Mouse (Mus musculus) thymus, adult 18-20 months (tissue): ENCODE measurements around the gene Tmem63b.

ENCODE experiments used
- DNase-seq, 2 experiments: peaks; one replicate each; pipeline ENCODE4 v3.0.0; 2022; ENCODE audit warnings: mixed read lengths in 2 of 2

Gene Tmem63b

DNA sequence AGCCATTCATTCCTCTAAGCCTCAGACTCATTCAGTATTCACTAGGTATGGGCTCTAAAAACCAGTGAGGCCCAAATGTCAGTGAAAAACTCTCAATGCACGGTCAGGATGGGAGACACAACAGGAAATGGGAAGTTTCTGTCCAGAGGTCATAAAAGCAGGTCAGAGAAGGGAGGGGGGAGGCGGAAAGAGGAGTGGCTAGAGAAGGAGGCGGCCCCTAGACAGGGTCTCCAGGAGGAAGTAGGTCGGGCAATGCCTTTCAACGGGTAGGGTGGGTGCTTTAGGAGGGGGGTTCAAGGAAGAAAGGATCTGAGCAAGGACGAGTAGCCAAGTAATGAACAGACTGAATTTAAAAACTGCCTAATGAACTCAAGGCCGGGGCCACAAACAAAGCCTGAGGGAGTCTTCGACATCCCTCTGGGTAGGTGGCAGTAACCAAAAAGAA is 67.7 kb downstream of the Tmem63b start:
- DNase-seq: peak; percentile 51 to 73

DNA sequence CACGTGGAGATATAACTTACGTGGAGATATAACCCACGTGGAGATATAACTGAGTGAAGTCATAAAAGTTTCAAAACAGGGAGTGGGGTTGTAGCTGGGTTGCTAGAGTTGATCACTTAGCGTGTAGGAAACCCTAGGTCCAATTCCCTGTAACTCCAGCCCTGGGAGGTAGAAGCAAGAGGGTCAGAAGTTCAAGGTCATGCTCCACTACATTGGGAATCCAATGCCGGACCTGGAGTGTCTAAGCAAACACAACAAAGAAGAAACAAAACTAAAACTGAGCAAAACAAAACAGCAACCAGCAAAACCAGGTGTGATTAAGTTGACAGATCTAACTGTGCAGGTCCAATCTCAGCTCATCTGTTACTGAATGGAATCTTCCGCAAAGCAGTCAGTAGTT is 69.0 kb downstream of the Tmem63b start:
- no peak for DNase-seq

DNA sequence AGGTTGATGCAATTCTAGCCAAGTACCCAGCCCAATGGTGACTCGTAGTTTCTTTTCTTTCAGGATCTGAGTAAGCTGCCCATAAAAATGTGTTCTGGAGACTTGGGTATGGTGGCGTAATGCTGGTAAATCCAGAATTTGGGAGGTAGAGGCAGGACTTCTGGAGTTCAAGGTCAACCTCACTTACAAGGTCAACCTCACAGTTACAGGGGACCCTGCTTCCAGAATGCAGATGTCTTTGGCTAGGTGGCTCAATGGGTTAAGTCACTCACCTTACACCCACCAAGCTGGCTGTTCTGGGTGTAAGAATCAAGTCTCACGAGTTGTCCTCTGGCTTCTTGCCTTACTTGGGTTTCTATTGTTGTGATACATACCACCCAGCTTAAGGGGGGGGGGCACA is 70.0 kb downstream of the Tmem63b start:
- no peak for DNase-seq

DNA sequence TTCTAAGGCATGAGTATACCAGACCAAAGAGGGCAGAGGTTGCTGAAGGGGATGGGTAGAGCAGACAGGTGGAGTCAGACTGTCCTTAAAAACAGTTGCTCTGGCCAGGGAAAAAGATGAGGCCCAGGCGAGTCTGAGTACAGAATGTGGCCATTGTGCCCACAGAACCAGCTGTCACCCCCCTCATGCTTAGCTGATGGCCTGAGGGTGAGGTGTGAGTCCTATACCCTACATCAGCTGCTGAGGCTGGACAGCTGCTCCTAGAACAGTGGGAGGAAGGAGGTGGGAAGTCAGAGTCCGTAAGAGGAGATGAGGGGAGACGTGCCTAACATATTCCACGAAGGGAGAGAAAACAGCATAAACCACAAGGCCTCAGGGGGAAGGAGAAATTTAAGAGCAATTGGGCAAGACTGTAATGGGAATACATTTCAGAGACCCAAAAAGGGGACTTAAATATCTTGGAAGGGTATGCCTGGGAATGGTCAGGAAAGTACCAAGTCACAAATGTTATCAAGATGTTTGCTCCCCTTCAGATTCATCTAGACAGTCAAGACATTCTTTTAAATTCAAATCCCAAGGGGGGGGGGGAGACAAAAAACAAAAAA is 70.6 kb downstream of the Tmem63b start:
- DNase-seq: no peak

DNA sequence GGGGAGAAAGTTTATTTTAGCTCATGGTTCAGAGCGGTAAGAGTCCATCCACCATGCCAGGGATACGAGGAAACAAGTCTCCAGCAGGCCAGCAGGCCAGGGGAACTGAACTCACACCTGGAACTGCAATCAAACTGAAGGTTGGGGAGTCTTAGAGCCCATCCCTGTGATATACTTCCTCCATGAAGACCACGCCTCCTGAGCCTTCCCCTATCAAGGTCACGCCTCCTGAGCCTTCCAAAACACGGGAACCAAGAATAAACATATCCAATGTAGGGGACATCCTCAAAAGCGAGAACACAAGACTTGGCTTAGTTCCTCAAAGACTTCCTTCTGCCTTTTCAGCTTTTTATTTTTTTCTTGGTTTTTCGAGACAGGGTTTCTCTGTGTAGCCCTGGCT is 73.8 kb downstream of the Tmem63b start:
- no peak for DNase-seq

DNA sequence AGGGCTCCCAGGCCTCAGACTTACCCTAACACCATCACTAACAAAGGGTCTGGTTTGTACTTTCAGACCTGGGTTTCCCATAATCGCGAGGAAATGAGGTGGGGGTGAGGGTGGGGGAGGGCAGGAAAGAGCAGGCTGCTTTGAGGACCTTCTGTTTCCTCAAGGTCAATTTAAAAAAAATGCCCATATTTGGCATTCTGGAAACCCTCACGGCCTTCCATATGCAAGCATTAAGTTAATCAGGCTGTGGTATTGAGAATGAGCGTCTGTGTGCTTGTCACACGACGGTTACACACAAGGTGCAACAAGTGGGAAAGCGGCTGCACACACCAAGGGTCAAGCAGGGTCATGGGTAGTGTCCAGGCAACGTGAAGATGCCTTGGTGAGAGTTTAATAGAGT is 74.7 kb downstream of the Tmem63b start:
- DNase-seq: no peak
